Mouse (Mus musculus) right cerebral cortex, postnatal 36 days (tissue): ENCODE data around the gene Mx1.

Source experiments
- DNase-seq, 2 experiments: peaks; one replicate each; pipeline ENCODE4 v3.0.0; 2022; ENCODE audit warnings: low spot score in 2 of 2, mixed read lengths in 1 of 2

Mx1 gene

DNA sequence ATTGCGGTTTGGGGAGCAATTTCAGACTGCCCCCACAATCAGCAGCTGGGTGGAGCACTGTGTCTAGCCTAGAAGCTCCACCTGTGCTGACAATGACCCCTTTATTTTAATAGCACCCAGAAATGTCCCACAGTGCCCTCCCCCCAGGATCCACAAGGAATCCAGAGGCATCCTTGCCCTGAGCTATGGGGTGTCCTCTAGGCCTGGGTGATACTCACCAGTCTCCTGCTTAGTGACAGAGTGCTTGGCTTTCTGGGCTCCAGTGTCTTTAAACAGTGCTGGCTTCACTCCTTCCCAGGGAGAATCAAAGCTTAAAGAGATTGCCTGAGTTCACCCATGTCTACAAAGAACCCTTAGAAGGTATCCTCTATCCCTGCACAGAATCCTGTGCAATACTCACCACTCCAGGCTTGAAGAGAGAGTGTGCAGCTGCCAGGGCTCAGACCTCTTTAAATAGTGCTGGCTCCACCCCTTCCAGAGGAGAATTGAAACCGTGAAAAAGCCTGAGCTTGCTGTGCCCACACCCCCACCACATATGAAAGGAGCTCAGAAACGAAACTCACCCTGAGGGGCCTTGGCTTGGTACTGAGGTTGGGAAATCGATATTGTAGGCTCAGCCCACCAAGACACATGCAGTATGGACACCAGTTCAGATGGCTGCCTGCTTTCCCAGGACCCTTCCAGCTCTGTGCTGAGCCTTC, at the start of gene Mx1:
Gene Mx1 (minus strand): TSS at position 427 of the 701 bp plus-strand sequence.
- no peak for DNase-seq

DNA sequence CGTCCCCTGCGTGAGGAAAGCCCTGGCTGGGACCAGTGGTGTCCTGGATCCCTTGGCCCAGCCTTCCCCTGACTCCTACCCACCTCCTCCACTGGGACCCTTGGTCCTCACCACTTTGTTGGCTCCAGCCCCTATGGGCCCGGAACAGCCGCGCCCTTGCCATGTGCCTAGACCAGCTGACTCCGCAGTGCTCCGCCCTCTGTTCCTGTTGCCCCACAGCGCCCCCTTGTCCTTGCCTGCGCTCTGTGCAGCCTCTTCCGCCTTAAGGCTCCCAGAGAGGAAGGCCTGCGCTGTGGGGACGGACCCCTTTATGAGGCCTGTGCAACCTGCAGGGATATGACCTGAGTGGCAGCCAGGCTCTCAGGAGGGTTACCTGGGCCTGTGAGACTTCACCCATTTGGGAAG, 49.6 kb upstream of the Mx1 start:
- DNase-seq, result no peak

- no peak for DNase-seq
Observed at GRCm38 (mm10) chr16:97511495-97511894, 48.8 kb upstream of the Mx1 start.

DNA sequence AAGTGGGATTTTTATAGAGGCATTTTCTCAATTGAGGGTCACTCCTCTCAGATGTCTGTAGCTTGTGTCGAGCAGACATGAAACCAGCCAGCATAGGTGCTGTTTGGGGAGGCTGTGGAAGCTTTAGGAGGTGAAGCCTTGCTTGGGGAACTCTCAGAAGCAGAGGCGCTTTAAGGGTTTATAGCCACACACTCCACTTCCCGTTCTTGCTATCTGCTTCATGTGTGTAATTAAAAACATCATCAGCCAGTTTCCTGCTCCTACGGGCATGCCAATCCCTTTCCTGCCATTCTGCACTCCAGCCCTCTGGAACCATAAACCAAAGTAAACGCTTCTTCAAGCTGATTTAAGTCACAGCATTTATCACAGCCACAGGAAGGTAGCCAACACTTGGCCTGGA, 48.1 kb upstream of the Mx1 start:
- no peak for DNase-seq

GRCm38 (mm10) chr16:97507783-97508182, 45.1 kb upstream of the Mx1 start:
- DNase-seq, result no peak

DNA sequence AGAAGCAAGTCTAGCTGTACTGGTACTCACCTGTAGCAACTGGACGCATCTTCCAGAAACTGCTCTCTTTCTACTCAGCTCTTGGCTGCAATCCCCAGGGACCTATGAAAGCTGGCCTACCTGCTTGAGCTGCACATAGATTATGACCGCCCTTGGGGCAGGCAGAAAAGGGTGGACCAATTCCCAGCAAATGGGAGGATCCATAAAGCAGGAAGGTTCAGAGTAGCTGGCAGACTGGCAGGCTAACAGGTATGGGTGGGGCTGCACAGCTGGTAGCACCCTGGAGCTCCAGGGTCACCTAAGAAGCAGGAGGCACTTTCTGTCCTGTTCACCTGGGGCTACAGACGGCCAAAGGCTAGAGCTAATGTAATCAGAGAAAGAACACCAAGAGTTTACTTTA, 42.1 kb upstream of the Mx1 start:
- DNase-seq, result no peak

GRCm38 (mm10) chr16:97503849-97504248, 41.1 kb upstream of the Mx1 start:
- DNase-seq, result no peak

DNA sequence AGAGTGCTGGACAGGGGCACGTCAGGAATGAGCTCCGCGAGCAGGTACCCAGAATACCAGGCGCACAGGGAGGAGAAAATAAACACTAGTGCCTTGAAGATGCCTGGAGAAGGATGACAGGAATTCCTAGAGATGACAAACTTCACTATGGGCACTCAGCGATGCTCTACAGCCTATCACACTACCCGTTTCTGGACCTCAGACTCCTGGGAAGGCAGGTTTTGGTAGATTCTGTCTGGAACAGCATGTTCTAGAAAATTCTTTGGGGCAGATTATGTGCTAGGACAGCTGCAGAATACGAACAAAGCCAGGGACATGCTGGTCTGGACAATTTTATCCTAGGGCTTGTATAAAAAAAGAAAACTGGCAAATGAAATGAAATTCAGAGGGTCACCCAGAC, 38.2 kb upstream of the Mx1 start:
- no peak for DNase-seq

DNA sequence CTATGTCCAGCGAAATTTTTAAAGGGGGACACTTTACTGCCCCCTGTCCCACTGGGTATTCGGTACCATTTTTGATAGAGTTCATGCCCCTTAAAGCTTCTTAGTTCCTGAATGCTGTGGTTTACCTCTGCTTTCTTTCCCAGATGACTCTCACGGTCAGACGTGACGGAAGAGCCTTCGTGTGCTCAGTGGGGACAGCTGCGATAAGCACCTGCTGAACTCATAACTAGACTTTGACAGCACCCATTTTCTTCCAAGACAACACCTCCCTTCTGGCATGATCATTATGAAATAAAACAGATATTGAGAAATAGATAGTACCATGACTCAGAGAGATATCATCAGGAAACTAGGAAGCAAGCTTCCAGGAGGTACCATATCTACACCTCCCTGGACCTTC, 36.7 kb upstream of the Mx1 start:
- no peak for DNase-seq

- DNase-seq, result no peak
Observed at GRCm38 (mm10) chr16:97498139-97498538, 35.4 kb upstream of the Mx1 start.

GRCm38 (mm10) chr16:97497682-97498081, 35.0 kb upstream of the Mx1 start:
- no peak for DNase-seq

DNA sequence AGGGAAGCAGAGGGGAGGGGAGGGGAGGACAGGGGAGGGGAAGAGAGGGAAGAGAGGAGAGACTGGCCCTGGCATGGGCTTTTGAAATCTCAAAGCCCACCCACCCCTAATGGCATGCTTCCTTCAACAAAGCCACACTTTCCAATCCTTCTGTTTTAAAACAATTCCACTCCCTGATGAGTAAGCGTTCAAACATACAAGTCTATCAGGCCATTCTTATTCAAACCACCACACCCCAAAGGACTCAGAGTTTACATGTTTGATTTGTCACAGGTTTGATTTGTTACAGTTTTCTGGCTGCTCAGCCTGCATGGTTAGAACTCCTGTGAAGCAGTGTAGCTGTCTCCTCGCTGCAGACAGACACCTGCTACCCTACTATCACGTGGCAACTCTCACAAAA, 33.3 kb upstream of the Mx1 start:
- DNase-seq, result no peak

DNA sequence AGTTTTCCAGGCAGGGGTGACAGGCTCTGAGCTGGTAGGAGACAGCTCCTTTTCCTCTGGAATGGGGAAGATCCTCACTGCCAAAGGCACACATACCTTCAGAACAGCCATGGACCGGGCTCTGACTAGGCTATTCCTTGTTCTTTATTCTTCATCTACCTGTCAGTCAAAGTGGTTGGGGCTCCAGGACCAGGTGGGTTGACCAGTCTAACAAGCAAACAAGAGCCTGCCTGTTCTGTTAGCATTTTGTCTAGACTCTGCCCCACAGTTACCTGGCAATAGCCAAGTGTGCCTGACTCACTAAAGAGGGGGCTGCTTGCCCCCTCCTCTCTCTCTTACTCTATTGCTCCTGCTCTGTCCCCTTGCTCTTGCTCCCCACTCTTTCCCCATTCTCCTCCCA, 29.7 kb upstream of the Mx1 start:
- no peak for DNase-seq

- no peak for DNase-seq
Observed at GRCm38 (mm10) chr16:97478655-97479054, 15.9 kb upstream of the Mx1 start.

DNA sequence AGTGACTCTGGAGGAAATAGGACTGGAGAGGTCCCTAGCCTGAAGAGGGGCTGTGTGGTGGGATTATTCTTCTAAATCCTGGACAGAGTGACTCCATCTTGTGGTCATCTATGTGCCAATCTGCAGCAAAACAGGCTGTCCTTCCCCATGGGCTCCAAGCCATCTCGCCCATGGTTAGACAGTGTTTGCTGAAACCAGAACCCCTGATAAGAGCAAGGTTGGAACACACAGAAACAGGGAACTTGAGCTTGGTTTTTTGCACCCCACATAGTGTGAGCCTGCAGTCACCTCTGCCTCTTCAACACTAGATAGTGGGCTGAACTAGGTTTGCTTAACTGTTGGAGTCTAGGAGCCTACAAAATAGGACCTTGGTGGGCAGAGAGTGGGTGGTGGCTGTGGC, 13.8 kb upstream of the Mx1 start:
- no peak for DNase-seq

DNA sequence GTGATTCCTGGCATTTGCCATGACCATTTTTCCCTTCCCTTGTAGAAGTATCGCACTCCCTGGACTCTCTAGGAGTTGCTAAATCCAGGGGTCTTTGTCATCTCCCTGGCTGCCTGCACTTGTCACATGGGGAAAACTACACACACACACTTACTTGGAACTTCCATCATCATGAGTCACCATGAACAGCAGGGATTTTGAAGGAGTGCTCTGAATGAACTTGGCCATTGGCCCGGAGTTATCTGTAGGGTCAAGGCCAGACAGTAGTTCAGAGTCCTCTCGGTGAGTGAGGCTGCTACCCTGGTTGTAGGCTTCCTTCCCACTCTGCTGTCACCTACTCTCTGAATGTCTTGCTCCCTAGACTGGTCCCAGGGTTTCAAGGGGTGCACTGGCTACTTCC, 12.9 kb upstream of the Mx1 start:
- DNase-seq, result no peak

DNA sequence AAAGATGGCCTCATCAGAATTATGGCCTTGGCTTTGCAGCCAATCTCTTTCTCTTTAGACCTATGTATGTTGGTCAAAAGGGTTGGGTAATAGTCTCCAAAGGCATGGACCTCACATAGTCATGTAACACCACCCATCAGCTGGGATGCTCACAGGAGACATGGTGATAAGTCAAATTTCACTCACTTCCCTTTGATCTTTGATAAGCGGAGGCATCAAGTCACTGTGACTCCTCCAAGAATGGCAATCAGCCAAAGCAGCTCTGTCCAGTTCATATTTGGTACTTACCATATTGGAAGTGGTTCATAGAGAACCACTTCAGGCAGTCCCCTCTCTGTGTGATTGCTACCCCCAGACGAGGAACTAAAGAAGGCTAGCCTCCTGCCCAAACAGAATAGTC, 12.0 kb upstream of the Mx1 start:
- DNase-seq, result no peak

- no peak for DNase-seq
Observed at GRCm38 (mm10) chr16:97467993-97468791, 5.5 kb upstream of the Mx1 start.

DNA sequence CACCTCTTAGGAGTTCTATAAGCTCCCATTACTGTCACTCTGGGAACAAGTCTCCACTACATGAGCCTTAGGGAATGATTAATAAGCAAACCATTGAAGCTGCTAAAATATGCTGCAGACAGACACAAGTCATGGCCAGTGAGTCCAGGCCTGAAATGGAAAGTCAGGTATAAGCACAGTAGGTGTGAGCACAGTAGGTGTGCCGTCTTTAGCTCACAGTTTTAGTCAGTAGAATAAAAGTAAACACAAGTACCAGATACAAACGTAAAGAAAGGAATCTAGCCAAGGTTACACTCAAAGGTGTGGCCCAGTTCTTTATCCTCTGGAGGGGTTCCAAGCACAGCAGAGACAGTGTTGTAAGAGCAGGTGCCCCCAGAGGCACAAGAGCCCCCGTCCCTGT, 4.8 kb upstream of the Mx1 start:
- DNase-seq, result no peak

- no peak for DNase-seq
Observed at GRCm38 (mm10) chr16:97466182-97466957, 3.7 kb upstream of the Mx1 start.

GRCm38 (mm10) chr16:97461271-97461670, 1.4 kb downstream of the Mx1 start:
- DNase-seq, result no peak

DNA sequence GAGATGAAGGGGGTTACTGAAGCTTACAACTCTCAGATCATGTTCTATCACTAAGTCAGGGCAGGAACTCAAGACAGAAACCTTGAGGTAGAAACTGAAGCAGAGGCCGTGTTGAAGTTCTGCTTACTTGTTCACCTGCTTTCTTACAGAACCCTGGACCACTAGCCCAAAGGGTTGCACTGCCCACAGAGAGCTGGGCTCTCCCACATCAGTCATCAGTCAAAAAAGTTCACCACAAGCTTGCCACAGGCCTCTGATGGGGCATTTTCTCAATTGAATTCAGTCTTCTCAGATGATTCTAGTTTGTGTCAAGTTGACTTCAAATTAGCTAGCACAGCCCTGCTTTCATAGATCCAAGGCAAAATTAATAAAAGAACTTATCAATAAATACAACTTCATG, 2.9 kb downstream of the Mx1 start:
- DNase-seq, result no peak

DNA sequence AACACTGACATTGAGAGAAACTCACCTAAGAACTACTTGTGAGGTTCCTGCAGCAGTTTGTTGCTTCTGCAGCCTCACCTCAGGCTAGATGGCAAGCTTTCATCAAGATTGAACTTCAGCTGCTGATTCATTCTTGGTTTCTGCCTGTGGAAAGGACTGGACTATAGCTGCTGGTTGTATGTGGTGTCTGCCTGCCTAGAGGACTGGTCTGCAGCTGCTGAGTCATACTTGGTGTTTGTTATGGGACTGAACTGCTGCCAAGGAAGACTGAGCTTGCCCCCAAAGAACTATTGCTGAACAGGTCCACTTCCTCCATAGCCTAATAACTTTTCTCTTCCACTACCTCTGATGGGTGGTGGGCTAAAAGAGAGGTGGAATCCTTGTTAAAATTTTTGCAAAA, 15.3 kb downstream of the Mx1 start:
- no peak for DNase-seq
